Mouse (Mus musculus): ENCODE results near the gene Parm1. TPM values are rescaled to one million over a fixed set of nuclear protein-coding genes. Genes with fewer than 3 reads are reported as not detected.

Parm1 gene
- under 1 TPM in 1 of 2 experiments, not detected in 1; 0.35 TPM for total RNA-seq (2023)

DNA sequence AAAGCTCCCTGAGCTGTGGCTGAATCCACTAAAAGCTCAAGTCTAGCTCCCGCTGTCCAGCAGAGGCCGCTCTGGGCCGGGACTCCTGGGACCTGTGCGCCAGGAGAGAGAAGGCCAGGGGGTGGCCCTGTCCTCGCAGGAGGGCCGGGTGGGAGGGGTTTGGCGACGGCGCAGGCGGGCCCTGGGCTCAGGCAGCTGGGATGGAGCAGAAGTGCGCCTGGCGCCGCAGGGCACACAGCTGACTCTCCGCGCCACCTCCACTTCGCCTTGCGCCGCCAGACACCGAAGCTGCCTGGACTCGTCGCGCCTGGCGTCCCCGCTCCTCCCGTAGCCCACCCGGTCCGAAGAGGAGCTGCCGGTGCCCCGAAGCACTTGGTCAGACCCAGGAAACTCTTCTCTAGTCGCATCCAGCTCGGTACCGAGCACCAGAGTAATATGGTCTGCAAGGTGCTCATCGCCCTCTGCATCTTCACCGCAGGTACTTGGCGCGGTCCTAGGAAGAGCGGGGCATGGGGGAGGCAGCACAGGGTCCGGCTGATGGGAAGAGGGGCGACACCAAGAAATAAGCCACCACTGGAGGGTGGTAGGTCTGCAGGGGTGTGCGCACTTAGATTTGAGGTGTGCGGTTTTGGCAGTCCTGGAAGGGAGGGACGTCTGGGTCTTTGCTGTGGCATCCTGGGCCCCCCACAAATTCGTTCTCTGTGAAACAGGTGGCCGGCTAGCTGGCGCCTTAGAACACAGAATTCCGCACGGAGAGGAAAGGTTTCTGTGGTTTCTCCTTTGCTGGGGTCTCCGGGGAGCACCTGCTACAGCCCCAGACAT, at the start of gene Parm1:
TSS of gene Parm1 (plus strand) at position 136 of the 822 bp plus-strand sequence.

Other genes with a start within 250 kb of the Parm1 start
- gene Btc, start 114.6 kb upstream of the Parm1 start, total RNA-seq (2023) = under 1 TPM in 1 of 2 experiments, not detected in 1; 0.18 TPM